ENCODE assay signal across 22 mouse cellular contexts in the genomic region with DNA sequence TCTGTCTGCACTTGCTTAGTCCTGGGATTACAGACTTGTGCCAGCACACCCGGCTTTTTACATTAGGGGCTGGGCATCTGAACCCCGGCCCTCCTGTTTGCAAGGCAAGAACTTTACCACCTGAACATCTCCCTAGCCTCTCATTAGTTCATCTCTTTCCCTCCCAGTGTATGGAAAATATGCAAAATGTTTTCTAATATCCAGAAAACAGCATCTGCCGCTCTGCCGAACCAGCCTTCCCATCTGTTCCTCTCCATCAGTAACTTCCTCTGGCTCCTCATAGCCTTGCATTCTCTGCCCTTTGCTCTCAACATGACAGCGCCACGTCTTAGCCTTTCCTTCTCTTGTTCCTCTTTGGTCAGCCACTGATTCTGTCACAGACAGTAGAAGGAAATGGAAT.
DNase-seq lines count a peak whose midpoint lies in the region; ATAC-seq and TF ChIP-seq lines count a peak whose summit lies in the region.
"Had no signal": no experiment of that assay in that cellular context is flagged by ENCODE, and none has a peak within 500 bp of the region (broad histone marks: within the 10 kb centered on the region; RNA-seq: fewer than 3 reads in every experiment).

No protein-coding gene starts in this region.

- WGBS in forebrain, embryonic 11.5 days: 87% methylated on average over 6 of the region's 6 CpGs
- WGBS in forebrain, postnatal 0 days: 73% methylated on average over 6 of the region's 6 CpGs

- DNase-seq in cerebellum, postnatal 10 days: peak; percentile 47 to 59
- DNase-seq in cerebellum, postnatal 4 days (ENCODE audit: low spot score in 2 of 2): no peak
- peak; percentile 29 for DNase-seq in forebrain, embryonic 11.5 days (ENCODE audit: low spot score)
- DNase-seq in forebrain, postnatal 0 days: no peak
- peak; percentile 45 for DNase-seq in CH12.LX (ENCODE audit: extremely low read depth)
- no peak for DNase-seq in adrenal gland, postnatal 10 days
- DNase-seq: adrenal gland, adult 2 months; adrenal gland, postnatal 14 days; adrenal gland, postnatal 36 days; B cell, adult 2 months; cerebellum, adult 11-12 months; cerebellum, adult 2 months; cerebellum, adult 9-10 months; cerebellum, postnatal 25 days; embryo, embryonic 11 days had no signal

- no peak; the same call in 1 of the 2 replicates for TF ChIP-seq RAD21 in CH12.LX (IDR thresholded peaks at IDR 0.05; ENCODE audit: low read depth, low read length)

- no peak overlapping the region for H3K9ac ChIP-seq in forebrain, embryonic 11.5 days (ENCODE audit: low read length)
- no peak overlapping the region for H3K9ac ChIP-seq in forebrain, postnatal 0 days
- no peak overlapping the region for H3K9ac ChIP-seq in CH12.LX (ENCODE audit: insufficient read depth, low read depth)
- H3K9ac ChIP-seq: embryonic facial prominence, embryonic 13.5 days; embryonic facial prominence, embryonic 15.5 days; forebrain, embryonic 13.5 days; forebrain, embryonic 15.5 days had no signal

- H3K4me2 ChIP-seq in forebrain, embryonic 11.5 days (ENCODE audit: low read depth, low read length, severe bottlenecking): no peak overlapping the region
- H3K4me2 ChIP-seq in forebrain, postnatal 0 days (ENCODE audit: low read depth): no peak overlapping the region
- H3K4me2 ChIP-seq in CH12.LX (ENCODE audit: insufficient read depth, low read depth, poor library complexity, severe bottlenecking): peak overlapping the region; percentile 71; the same call in 1 of the 2 replicates
- H3K4me2 ChIP-seq: embryonic facial prominence, embryonic 13.5 days; embryonic facial prominence, embryonic 15.5 days; forebrain, embryonic 13.5 days; forebrain, embryonic 15.5 days had no signal

- ATAC-seq in forebrain, embryonic 11.5 days (replicated peaks; ENCODE audit: low FRiP score): no peak
- ATAC-seq in forebrain, postnatal 0 days: no peak
- ATAC-seq: CD4-positive, CD25-positive, alpha-beta regulatory T cell, adult 4 months; forebrain, embryonic 13.5 days; forebrain, embryonic 15.5 days had no signal

- no peaks in the 10 kb centered on the region for H3K9me3 ChIP-seq in forebrain, embryonic 11.5 days (ENCODE audit: control insufficient read depth, low read length)
- H3K9me3 ChIP-seq in forebrain, postnatal 0 days (ENCODE audit: low read length): no peaks in the 10 kb centered on the region
- H3K9me3 ChIP-seq in CH12.LX (replicated peaks; ENCODE audit: low read length): no peaks in the 10 kb centered on the region
- H3K9me3 ChIP-seq: embryonic facial prominence, embryonic 13.5 days; embryonic facial prominence, embryonic 15.5 days; forebrain, embryonic 10.5 days; forebrain, embryonic 13.5 days; forebrain, embryonic 15.5 days had no signal

- TF ChIP-seq EP300 in CH12.LX (IDR thresholded peaks at IDR 0.05; ENCODE audit: low read length): peak; percentile 90

- in situ Hi-C loops in CH12.LX (cut with MboI; ENCODE audit: low pct_ligation_motif_present, low pct_unique_long_range_greater_than_20kb, low sequenced_read_pairs): loop anchor here (5.0 kb wide), 1 partner anchor 205 kb away; no protein-coding TSS in a partner anchor

- no peaks in the 10 kb centered on the region for H3K36me3 ChIP-seq in forebrain, embryonic 11.5 days (ENCODE audit: control insufficient read depth, insufficient read depth, low read length)
- no peaks in the 10 kb centered on the region for H3K36me3 ChIP-seq in forebrain, postnatal 0 days (ENCODE audit: insufficient read depth)
- peaks cover 0 to 44% of the 10 kb centered on the region in 2 experiments for H3K36me3 ChIP-seq in CH12.LX (replicated peaks in 1 of 2; ENCODE audit: control insufficient read depth in 1 of 2, insufficient read depth in 1 of 2, low read length in 1 of 2)
- H3K36me3 ChIP-seq: embryonic facial prominence, embryonic 13.5 days; embryonic facial prominence, embryonic 15.5 days; forebrain, embryonic 10.5 days; forebrain, embryonic 15.5 days had no signal

- TF ChIP-seq POLR2A in CH12.LX (IDR thresholded peaks at IDR 0.05; ENCODE audit: low read depth, low read length): no peak

- no peaks in the 10 kb centered on the region for H3K79me2 ChIP-seq in CH12.LX (replicated peaks; ENCODE audit: control insufficient read depth, extremely low read depth, insufficient read depth, poor library complexity, severe bottlenecking)

- H3K27ac ChIP-seq in forebrain, embryonic 11.5 days (ENCODE audit: low read depth, low read length): no peak overlapping the region
- no peak overlapping the region for H3K27ac ChIP-seq in forebrain, postnatal 0 days (ENCODE audit: low read depth, low read length)
- peak overlapping the region; percentile 38; the same call in 1 of the 2 replicates for H3K27ac ChIP-seq in CH12.LX (ENCODE audit: insufficient read depth, low read depth)
- H3K27ac ChIP-seq: embryonic facial prominence, embryonic 13.5 days; embryonic facial prominence, embryonic 15.5 days; forebrain, embryonic 10.5 days; forebrain, embryonic 13.5 days; forebrain, embryonic 15.5 days had no signal

- no peak overlapping the region for H3K4me3 ChIP-seq in forebrain, embryonic 11.5 days (ENCODE audit: low read depth, low read length)
- H3K4me3 ChIP-seq in forebrain, postnatal 0 days (ENCODE audit: low read depth, low read length): no peak overlapping the region
- no peak overlapping the region for H3K4me3 ChIP-seq in CH12.LX (replicated peaks in 1 of 3; ENCODE audit: low read depth in 2 of 3, low read length in 2 of 3, poor library complexity in 1 of 3)
- H3K4me3 ChIP-seq: embryonic facial prominence, embryonic 13.5 days; embryonic facial prominence, embryonic 15.5 days; erythroblast, embryonic 14.5 days; forebrain, embryonic 10.5 days; forebrain, embryonic 13.5 days; forebrain, embryonic 15.5 days had no signal

- no peaks in the 10 kb centered on the region; the same call in 1 of the 2 replicates for H3K4me1 ChIP-seq in forebrain, embryonic 11.5 days (replicated peaks; ENCODE audit: control insufficient read depth, insufficient read depth, low read length)
- H3K4me1 ChIP-seq in forebrain, postnatal 0 days (ENCODE audit: insufficient read depth): no peaks in the 10 kb centered on the region
- peaks cover 9 to 49% of the 10 kb centered on the region in 2 experiments for H3K4me1 ChIP-seq in CH12.LX (ENCODE audit: control insufficient read depth in 1 of 2, insufficient read depth in 2 of 2)

- no peak for TF ChIP-seq CTCF in forebrain, postnatal 0 days (IDR thresholded peaks at IDR 0.05; ENCODE audit: low read depth)
- no peak for TF ChIP-seq CTCF in CH12.LX (conservative IDR thresholded peaks at IDR 0.05 in 1 of 2, IDR thresholded peaks at IDR 0.05 in 1 of 2; ENCODE audit: low read depth in 2 of 2, low read length in 2 of 2)

- H3K27me3 ChIP-seq in forebrain, embryonic 11.5 days (ENCODE audit: control insufficient read depth, insufficient read depth, low read length): no peaks in the 10 kb centered on the region
- H3K27me3 ChIP-seq in forebrain, postnatal 0 days (ENCODE audit: insufficient read depth, low read length): no peaks in the 10 kb centered on the region
- H3K27me3 ChIP-seq in CH12.LX (replicated peaks): no peaks in the 10 kb centered on the region
- H3K27me3 ChIP-seq: embryonic facial prominence, embryonic 15.5 days; forebrain, embryonic 13.5 days; forebrain, embryonic 15.5 days had no signal

- dilution Hi-C loops in CH12.LX (cut with MboI; ENCODE audit: extremely low pct_ligation_motif_present, extremely low pct_unique_long_range_greater_than_20kb, low sequenced_read_pairs): no loop called here

TF ChIP-seq in CH12.LX, 34 proteins besides CTCF, POLR2A, EP300 and RAD21:
- peak; percentile 41; the same call in 1 of the 2 replicates for TF ChIP-seq JUN (IDR thresholded peaks at IDR 0.05; ENCODE audit: insufficient read depth, low read depth, low read length)
- TF ChIP-seq SIN3A (IDR thresholded peaks at IDR 0.05; ENCODE audit: low read length): 0 out of 2 replicates have a peak, but pooled peaks have one; percentile 42
- TF ChIP-seq ETS1 (conservative IDR thresholded peaks at IDR 0.05; ENCODE audit: low read depth, low read length): peak; percentile 31; the same call in 1 of the 2 replicates
- no peak for TF ChIP-seq MAX (IDR thresholded peaks at IDR 0.05; ENCODE audit: low read length)
- no peak for TF ChIP-seq E2F4 (IDR thresholded peaks at IDR 0.05; ENCODE audit: insufficient replicate concordance, low read depth, low read length)
- 0 out of 2 replicates have a peak, but pooled peaks have one; percentile 20 for TF ChIP-seq CHD2 (IDR thresholded peaks at IDR 0.05; ENCODE audit: low read length)
- 0 out of 2 replicates have a peak, but pooled peaks have one; percentile 42 for TF ChIP-seq JUND (conservative IDR thresholded peaks at IDR 0.05; ENCODE audit: low read depth, low read length)
- peak; percentile 57; the same call in 1 of the 2 replicates for TF ChIP-seq TCF12 (IDR thresholded peaks at IDR 0.05; ENCODE audit: low read depth, low read length)
- no peak for TF ChIP-seq UBTF (IDR thresholded peaks at IDR 0.05; ENCODE audit: low read depth, low read length)
- TF ChIP-seq USF2 (conservative IDR thresholded peaks at IDR 0.05; ENCODE audit: low read depth, low read length): no peak
- TF ChIP-seq IRF4 (IDR thresholded peaks at IDR 0.05; ENCODE audit: low read depth, low read length): peak; percentile 73
- TF ChIP-seq PAX5 (IDR thresholded peaks at IDR 0.05; ENCODE audit: low read length): no peak
TF ChIP-seq in CH12.LX: peak in this region for 7.

Comparison
In these comparisons a context has a peak if more than half of its experiments do, and no peak if none do; other contexts are left out.
1. DNase-seq: peak in cerebellum, postnatal 10 days (2 of 2), forebrain, embryonic 11.5 days (single experiment) and CH12.LX (single experiment); none in cerebellum, postnatal 4 days (0 of 2), forebrain, postnatal 0 days (single experiment) and adrenal gland, postnatal 10 days (single experiment).